Comparison of ENCODE assay signal across 28 mouse cellular contexts in the genomic region with DNA sequence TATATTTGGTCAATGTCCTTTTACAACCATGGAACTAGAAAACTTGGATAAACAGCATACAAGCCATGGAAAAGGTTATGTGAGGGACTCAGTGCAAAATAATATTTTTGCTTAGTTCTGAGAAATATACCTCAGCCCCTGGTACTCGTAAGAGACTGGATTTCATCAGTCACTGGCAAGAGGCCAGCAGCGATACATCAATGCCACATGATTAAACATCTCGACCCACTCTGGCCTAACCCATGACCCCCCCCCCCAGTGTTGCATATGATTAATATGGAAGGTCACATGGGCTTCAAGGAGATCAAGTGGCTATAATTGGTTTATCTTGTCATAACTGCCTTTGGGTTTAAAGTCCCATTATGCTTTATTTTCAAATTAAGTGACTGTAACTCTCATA. TPM values are rescaled to one million over a fixed set of nuclear protein-coding genes. Genes with fewer than 3 reads are reported as not detected.
DNase-seq lines count a peak whose midpoint lies in the region; ATAC-seq lines count a peak whose summit lies in the region.
"Had no signal": no experiment of that assay in that cellular context is flagged by ENCODE, and none has a peak within 500 bp of the region (broad histone marks: within the 10 kb centered on the region; RNA-seq: fewer than 3 reads in every experiment).

No protein-coding gene starts in this region.

- H3K27me3 ChIP-seq in hindbrain, embryonic 11.5 days (ENCODE audit: control insufficient read depth, insufficient read depth, low read length): no peaks in the 10 kb centered on the region
- no peaks in the 10 kb centered on the region for H3K27me3 ChIP-seq in hindbrain, embryonic 13.5 days
- H3K27me3 ChIP-seq: CH12.LX; forebrain, embryonic 13.5 days; heart, embryonic 12.5 days; heart, embryonic 15.5 days; hindbrain, embryonic 12.5 days had no signal

- no peak overlapping the region for H3K9ac ChIP-seq in hindbrain, embryonic 11.5 days (ENCODE audit: low read depth, low read length)
- no peak overlapping the region for H3K9ac ChIP-seq in hindbrain, embryonic 13.5 days
- H3K9ac ChIP-seq: forebrain, embryonic 13.5 days; heart, embryonic 12.5 days; heart, embryonic 15.5 days; hindbrain, embryonic 12.5 days had no signal

- H3K4me3 ChIP-seq in hindbrain, embryonic 11.5 days (ENCODE audit: low read depth, low read length): no peak overlapping the region
- H3K4me3 ChIP-seq in hindbrain, embryonic 13.5 days: no peak overlapping the region
- H3K4me3 ChIP-seq: forebrain, embryonic 10.5 days; forebrain, embryonic 13.5 days; gastrocnemius, adult 2 months; heart, embryonic 12.5 days; heart, embryonic 15.5 days; hindbrain, embryonic 12.5 days had no signal

- no peaks in the 10 kb centered on the region for H3K36me3 ChIP-seq in hindbrain, embryonic 11.5 days (ENCODE audit: control insufficient read depth, insufficient read depth, low read length)
- H3K36me3 ChIP-seq in hindbrain, embryonic 13.5 days: no peaks in the 10 kb centered on the region
- H3K36me3 ChIP-seq: forebrain, embryonic 10.5 days; G1E; heart, embryonic 12.5 days; heart, embryonic 15.5 days; hindbrain, embryonic 12.5 days had no signal

- H3K4me2 ChIP-seq in hindbrain, embryonic 11.5 days (replicated peaks; ENCODE audit: low read depth, low read length): no peak overlapping the region
- no peak overlapping the region for H3K4me2 ChIP-seq in hindbrain, embryonic 13.5 days
- H3K4me2 ChIP-seq: forebrain, embryonic 13.5 days; heart, embryonic 12.5 days; heart, embryonic 15.5 days; hindbrain, embryonic 12.5 days had no signal

- 81% methylated on average over 3 of the region's 3 CpGs for WGBS in hindbrain, embryonic 11.5 days
- 55% methylated on average over 3 of the region's 3 CpGs for WGBS in hindbrain, embryonic 13.5 days

- 0 out of 2 replicates have a peak, but pooled peaks have one; percentile 62 for ATAC-seq in hindbrain, embryonic 11.5 days (ENCODE audit: low FRiP score)
- no peak for ATAC-seq in hindbrain, embryonic 13.5 days (ENCODE audit: low FRiP score)
- ATAC-seq: forebrain, embryonic 13.5 days; forebrain, embryonic 16.5 days; hindbrain, embryonic 16.5 days; inflammation-experienced regulatory T-cells, adult 6 months; intestine, embryonic 16.5 days had no signal

- no peaks in the 10 kb centered on the region for H3K4me1 ChIP-seq in hindbrain, embryonic 11.5 days (replicated peaks; ENCODE audit: control insufficient read depth, insufficient read depth, low read length)
- no peaks in the 10 kb centered on the region for H3K4me1 ChIP-seq in hindbrain, embryonic 13.5 days (replicated peaks)
- H3K4me1 ChIP-seq: forebrain, embryonic 10.5 days; forebrain, embryonic 13.5 days; heart, embryonic 12.5 days; heart, embryonic 15.5 days; hindbrain, embryonic 12.5 days had no signal

- H3K27ac ChIP-seq in hindbrain, embryonic 11.5 days (ENCODE audit: low read depth, low read length): no peak overlapping the region
- H3K27ac ChIP-seq in hindbrain, embryonic 13.5 days: no peak overlapping the region
- H3K27ac ChIP-seq: forebrain, embryonic 10.5 days; forebrain, embryonic 13.5 days; gastrocnemius, adult 2 months; heart, embryonic 15.5 days; hindbrain, embryonic 12.5 days had no signal

- no peak for DNase-seq in hindbrain, embryonic 11.5 days (ENCODE audit: low spot score)
- DNase-seq in retina, postnatal 1 day: peak; percentile 44
- DNase-seq in retina, embryonic 14.5 days (ENCODE audit: low spot score): no peak
- peak; percentile 7 for DNase-seq in adrenal gland, adult 8-10 months
- peak; percentile 23 for DNase-seq in adrenal gland, postnatal 25 days
- DNase-seq in ovary, adult 18-20 months (ENCODE audit: low spot score): no peak
- DNase-seq in heart, adult 11 months: no peak
- DNase-seq: B cell, adult 2 months; cerebellum, adult 11-12 months; cerebellum, adult 9-10 months; gastrocnemius, adult 2 months; gastrocnemius, postnatal 14 days; heart, adult 18-20 months; heart, postnatal 10 days; heart, postnatal 36 days; kidney, adult 18-20 months had no signal

- H3K9me3 ChIP-seq in hindbrain, embryonic 11.5 days (ENCODE audit: control insufficient read depth, low read length): no peaks in the 10 kb centered on the region
- no peaks in the 10 kb centered on the region for H3K9me3 ChIP-seq in hindbrain, embryonic 13.5 days
- H3K9me3 ChIP-seq: forebrain, embryonic 10.5 days; forebrain, embryonic 13.5 days; heart, embryonic 12.5 days; heart, embryonic 15.5 days; hindbrain, embryonic 12.5 days had no signal

RNA-seq across cellular contexts. Expression of gene Snx7, which starts 46.7 kb away (rescaled TPM):
- 18.0 and 19.2 TPM in 2 replicates for polyA plus RNA-seq in hindbrain, embryonic 11.5 days (2014; fragmentation: Nextera tagmentation; extraction: Ambion mirVana)
- 10.1 and 10.7 TPM in 2 replicates for polyA plus RNA-seq in hindbrain, embryonic 13.5 days (2015; fragmentation: Nextera tagmentation; extraction: Ambion mirVana)
- total RNA-seq in adrenal gland, adult 8-10 months (2022): 10 to 100 TPM; 45.3 to 50.1 (median 46.2) TPM
- total RNA-seq in adrenal gland, postnatal 25 days (2021): 63.5 and 66.0 TPM in 2 replicates
- total RNA-seq: CH12.LX had no signal
- polyA plus RNA-seq: G1E had no signal

Comparison
In these comparisons a context has a peak if more than half of its experiments do, and no peak if none do; other contexts are left out.
1. DNase-seq: peak in retina, postnatal 1 day (single experiment), adrenal gland, adult 8-10 months (single experiment) and adrenal gland, postnatal 25 days (single experiment); none in hindbrain, embryonic 11.5 days (single experiment), retina, embryonic 14.5 days (single experiment), ovary, adult 18-20 months (single experiment) and heart, adult 11 months (single experiment).